Comparison of ENCODE assay signal across 10 mouse cellular contexts in genomic region chr5:120457628-120458027, GRCm38 (mm10). TPM values are rescaled to one million over a fixed set of nuclear protein-coding genes. Genes with fewer than 3 reads are reported as not detected.
DNase-seq lines count a peak whose midpoint lies in the region; ATAC-seq and TF ChIP-seq lines count a peak whose summit lies in the region.
"Had no signal": no experiment of that assay in that cellular context is flagged by ENCODE, and none has a peak within 500 bp of the region (broad histone marks: within the 10 kb centered on the region; RNA-seq: fewer than 3 reads in every experiment).

No protein-coding gene starts in this region.

- TF ChIP-seq CTCF in layer of hippocampus, adult 2 months (conservative IDR thresholded peaks at IDR 0.05) = peak; percentile 78
- peak; percentile 85 for TF ChIP-seq CTCF in midbrain, postnatal 0 days (IDR thresholded peaks at IDR 0.05)
- TF ChIP-seq CTCF in thymus, adult 2 months (IDR thresholded peaks at IDR 0.05; ENCODE audit: borderline replicate concordance, control insufficient read depth, extremely low read depth, insufficient read depth, low read length, poor library complexity) = peak; percentile 47; the same call in 1 of the 2 replicates

- H3K27ac ChIP-seq in embryonic facial prominence, embryonic 10.5 days (replicated peaks) = no peak overlapping the region
- no peak overlapping the region for H3K27ac ChIP-seq in layer of hippocampus, adult 2 months
- H3K27ac ChIP-seq in midbrain, postnatal 0 days (ENCODE audit: low read depth, low read length) = no peak overlapping the region
- no peak overlapping the region for H3K27ac ChIP-seq in thymus, adult 2 months (ENCODE audit: control insufficient read depth, insufficient read depth, low read length)
- H3K27ac ChIP-seq: embryonic facial prominence, embryonic 13.5 days had no signal

- DNase-seq in gastrocnemius, postnatal 10 days = peak; percentile 68
- DNase-seq in gastrocnemius, postnatal 36 days = no peak
- peak; percentile 70 for DNase-seq in B cell, adult 2 months
- peak; percentile 69 for DNase-seq in adrenal gland, postnatal 25 days
- peak; percentile 86 for DNase-seq in embryonic facial prominence, embryonic 10.5 days (ENCODE audit: low spot score)
- peak; percentile 42 to 70 for DNase-seq in layer of hippocampus, adult 2 months (ENCODE audit: low spot score in 2 of 2)
- peak; percentile 88 for DNase-seq in midbrain, postnatal 0 days (ENCODE audit: low spot score)
- peak; percentile 40 for DNase-seq in thymus, adult 2 months

- H3K9me3 ChIP-seq in embryonic facial prominence, embryonic 10.5 days = no peaks in the 10 kb centered on the region
- H3K9me3 ChIP-seq in midbrain, postnatal 0 days (ENCODE audit: low read length) = no peaks in the 10 kb centered on the region
- H3K9me3 ChIP-seq: embryonic facial prominence, embryonic 13.5 days had no signal

- H3K4me2 ChIP-seq in midbrain, postnatal 0 days (ENCODE audit: low read depth, low read length, poor library complexity, severe bottlenecking) = no peak overlapping the region
- H3K4me2 ChIP-seq: embryonic facial prominence, embryonic 13.5 days had no signal

- intact Hi-C loops in gastrocnemius, postnatal 36 days (cut with DNase I) = no loop called here

- peaks cover 38% of the 10 kb centered on the region for H3K27me3 ChIP-seq in embryonic facial prominence, embryonic 10.5 days (replicated peaks; ENCODE audit: low read depth, poor library complexity, severe bottlenecking)
- no peaks in the 10 kb centered on the region; the same call in 1 of the 2 replicates for H3K27me3 ChIP-seq in midbrain, postnatal 0 days (ENCODE audit: insufficient read depth, low read length)
- H3K27me3 ChIP-seq in thymus, adult 2 months (ENCODE audit: control insufficient read depth, insufficient read depth, low read length) = no peaks in the 10 kb centered on the region

- 0 out of 2 replicates have a peak, but pooled peaks cover 7% of the 10 kb centered on the region for H3K4me1 ChIP-seq in embryonic facial prominence, embryonic 10.5 days
- H3K4me1 ChIP-seq in midbrain, postnatal 0 days (ENCODE audit: insufficient read depth, low read length) = no peaks in the 10 kb centered on the region
- H3K4me1 ChIP-seq in thymus, adult 2 months (replicated peaks; ENCODE audit: control insufficient read depth, insufficient read depth, low read length) = no peaks in the 10 kb centered on the region
- H3K4me1 ChIP-seq: embryonic facial prominence, embryonic 13.5 days had no signal

- no peak overlapping the region for H3K4me3 ChIP-seq in embryonic facial prominence, embryonic 10.5 days
- no peak overlapping the region for H3K4me3 ChIP-seq in layer of hippocampus, adult 2 months
- no peak overlapping the region for H3K4me3 ChIP-seq in midbrain, postnatal 0 days (ENCODE audit: low read depth, low read length)
- no peak overlapping the region for H3K4me3 ChIP-seq in thymus, adult 2 months (ENCODE audit: control insufficient read depth, insufficient read depth, low read length)
- H3K4me3 ChIP-seq: embryonic facial prominence, embryonic 13.5 days had no signal

- no peak for TF ChIP-seq POLR2A in thymus, adult 2 months (IDR thresholded peaks at IDR 0.05; ENCODE audit: control insufficient read depth, extremely low read depth, insufficient read depth, low read length, poor library complexity)

- H3K9ac ChIP-seq in midbrain, postnatal 0 days (replicated peaks; ENCODE audit: low read length, poor library complexity, severe bottlenecking) = no peak overlapping the region
- H3K9ac ChIP-seq: embryonic facial prominence, embryonic 13.5 days had no signal

- peak; percentile 35; the same call in 1 of the 2 replicates for ATAC-seq in midbrain, postnatal 0 days (ENCODE audit: low FRiP score)

- no peaks in the 10 kb centered on the region for H3K36me3 ChIP-seq in embryonic facial prominence, embryonic 10.5 days (replicated peaks)
- no peaks in the 10 kb centered on the region for H3K36me3 ChIP-seq in midbrain, postnatal 0 days (ENCODE audit: insufficient read depth, low read length)
- H3K36me3 ChIP-seq in thymus, adult 2 months (ENCODE audit: control insufficient read depth, insufficient read depth, low read length) = no peaks in the 10 kb centered on the region
- H3K36me3 ChIP-seq: embryonic facial prominence, embryonic 13.5 days had no signal

- 7% methylated on average over 9 of the region's 9 CpGs for WGBS in embryonic facial prominence, embryonic 10.5 days
- 8% methylated on average over 9 of the region's 9 CpGs for WGBS in midbrain, postnatal 0 days
- 13% methylated on average over 9 of the region's 9 CpGs for WGBS in thymus, adult 2 months

RNA-seq across cellular contexts. Expression of gene Sdsl, which starts 15.0 kb away (rescaled TPM):
- total RNA-seq in gastrocnemius, postnatal 10 days (2021) = 1 to 10 TPM in 1 of 2 experiments, under 1 TPM in 1; 0.26 to 1.2 TPM
- total RNA-seq in gastrocnemius, postnatal 36 days (2021) = under 1 TPM; 0.59 to 0.77 TPM
- 65.0 and 99.0 TPM in 2 replicates for total RNA-seq in adrenal gland, postnatal 25 days (2021)
- 6.2 and 7.1 TPM in 2 replicates for polyA plus RNA-seq in embryonic facial prominence, embryonic 10.5 days (2016; fragmentation: Nextera tagmentation; extraction: Ambion mirVana)
- total RNA-seq in layer of hippocampus, adult 2 months (2021) = 1 to 10 TPM; 7.9 to 8.5 TPM
- 3.4 and 4.4 TPM in 2 replicates for total RNA-seq in midbrain, postnatal 0 days (2014; rRNA removed)
- 5.8 and 6.0 TPM in 2 replicates for polyA plus RNA-seq in midbrain, postnatal 0 days (2015; fragmentation: Nextera tagmentation; extraction: Ambion mirVana)
- 1.8 and 2.5 TPM in 2 replicates for polyA plus RNA-seq in thymus, adult 2 months (2012; rRNA removed)

RNA-seq across cellular contexts. Expression of gene Sds, which starts 18.7 kb away (rescaled TPM):
- not detected for total RNA-seq in gastrocnemius, postnatal 10 days (2021)
- total RNA-seq in gastrocnemius, postnatal 36 days (2021) = under 1 TPM in 1 of 2 experiments, not detected in 1; 0.20 TPM
- 2.9 TPM in 1 of 2 replicates, not detected in the other for total RNA-seq in adrenal gland, postnatal 25 days (2021)
- not detected in 2 replicates for polyA plus RNA-seq in embryonic facial prominence, embryonic 10.5 days (2016; fragmentation: Nextera tagmentation; extraction: Ambion mirVana)
- total RNA-seq in layer of hippocampus, adult 2 months (2021) = under 1 TPM in 1 of 2 experiments, not detected in 1; 0.31 TPM
- not detected in 2 replicates for total RNA-seq in midbrain, postnatal 0 days (2014; rRNA removed)
- 0.17 and 0.23 TPM in 2 replicates for polyA plus RNA-seq in midbrain, postnatal 0 days (2015; fragmentation: Nextera tagmentation; extraction: Ambion mirVana)
- 0.65 and 0.75 TPM in 2 replicates for polyA plus RNA-seq in thymus, adult 2 months (2012; rRNA removed)
- polyA plus RNA-seq: embryonic facial prominence, embryonic 13.5 days; lung, embryonic 16.5 days had no signal

RNA-seq across cellular contexts. Expression of gene Lhx5, which starts 26.1 kb away (rescaled TPM):
- not detected for total RNA-seq in gastrocnemius, postnatal 10 days (2021)
- not detected for total RNA-seq in gastrocnemius, postnatal 36 days (2021)
- not detected in 2 replicates for total RNA-seq in adrenal gland, postnatal 25 days (2021)
- polyA plus RNA-seq in embryonic facial prominence, embryonic 10.5 days (2016; fragmentation: Nextera tagmentation; extraction: Ambion mirVana) = 3.1 and 4.7 TPM in 2 replicates
- total RNA-seq in layer of hippocampus, adult 2 months (2021) = under 1 TPM in 1 of 2 experiments, not detected in 1; 0.36 TPM
- total RNA-seq in midbrain, postnatal 0 days (2014; rRNA removed) = 27.0 and 30.3 TPM in 2 replicates
- polyA plus RNA-seq in midbrain, postnatal 0 days (2015; fragmentation: Nextera tagmentation; extraction: Ambion mirVana) = 13.9 and 14.7 TPM in 2 replicates
- polyA plus RNA-seq in thymus, adult 2 months (2012; rRNA removed) = 0.03 and 0.23 TPM in 2 replicates
- polyA plus RNA-seq: lung, embryonic 16.5 days had no signal

RNA-seq across cellular contexts. Expression of gene Plbd2, which starts 45.8 kb away (rescaled TPM):
- total RNA-seq in gastrocnemius, postnatal 10 days (2021) = 10 to 100 TPM; 36.7 to 38.0 TPM
- 10 to 100 TPM; 28.0 to 41.3 TPM for total RNA-seq in gastrocnemius, postnatal 36 days (2021)
- 76.4 and 93.3 TPM in 2 replicates for total RNA-seq in adrenal gland, postnatal 25 days (2021)
- 35.5 and 37.8 TPM in 2 replicates for polyA plus RNA-seq in embryonic facial prominence, embryonic 10.5 days (2016; fragmentation: Nextera tagmentation; extraction: Ambion mirVana)
- 10 to 100 TPM; 62.6 to 66.0 TPM for total RNA-seq in layer of hippocampus, adult 2 months (2021)
- 26.7 and 27.9 TPM in 2 replicates for total RNA-seq in midbrain, postnatal 0 days (2014; rRNA removed)
- polyA plus RNA-seq in midbrain, postnatal 0 days (2015; fragmentation: Nextera tagmentation; extraction: Ambion mirVana) = 49.9 and 52.9 TPM in 2 replicates
- polyA plus RNA-seq in thymus, adult 2 months (2012; rRNA removed) = 31.5 and 32.4 TPM in 2 replicates

RNA-seq across cellular contexts. Expression of gene Slc8b1, which starts 53.3 kb away (rescaled TPM):
- 10 to 100 TPM; 15.1 to 20.0 TPM for total RNA-seq in gastrocnemius, postnatal 10 days (2021)
- 1 to 10 TPM; 7.9 to 9.7 TPM for total RNA-seq in gastrocnemius, postnatal 36 days (2021)
- total RNA-seq in adrenal gland, postnatal 25 days (2021) = 34.5 and 55.3 TPM in 2 replicates
- polyA plus RNA-seq in embryonic facial prominence, embryonic 10.5 days (2016; fragmentation: Nextera tagmentation; extraction: Ambion mirVana) = 4.1 and 5.2 TPM in 2 replicates
- total RNA-seq in layer of hippocampus, adult 2 months (2021) = 10 to 100 TPM in 1 of 2 experiments, 1 to 10 TPM in 1; 8.7 to 12.1 TPM
- total RNA-seq in midbrain, postnatal 0 days (2014; rRNA removed) = 1.9 and 2.1 TPM in 2 replicates
- 2.5 and 2.7 TPM in 2 replicates for polyA plus RNA-seq in midbrain, postnatal 0 days (2015; fragmentation: Nextera tagmentation; extraction: Ambion mirVana)
- polyA plus RNA-seq in thymus, adult 2 months (2012; rRNA removed) = 21.9 and 29.1 TPM in 2 replicates

Comparison
In these comparisons a context has a peak if more than half of its experiments do, and no peak if none do; other contexts are left out.
1. DNase-seq: peak in gastrocnemius, postnatal 10 days (single experiment), B cell, adult 2 months (2 of 2), adrenal gland, postnatal 25 days (single experiment), embryonic facial prominence, embryonic 10.5 days (single experiment), layer of hippocampus, adult 2 months (2 of 2), midbrain, postnatal 0 days (single experiment) and thymus, adult 2 months (single experiment); none in gastrocnemius, postnatal 36 days (0 of 2).
2. RNA of gene Lhx5, which starts 26.1 kb away (total RNA-seq): 27.0 to 30.3 TPM in midbrain, postnatal 0 days; 0.36 TPM in layer of hippocampus, adult 2 months, not detected in gastrocnemius, postnatal 10 days, not detected in gastrocnemius, postnatal 36 days and not detected in adrenal gland, postnatal 25 days; every median in the first group is over 10 times any median in the second.
3. Peak in every context shown above with its lines, with median percentiles within 50 percentile points of each other: CTCF ChIP-seq.